Mouse (Mus musculus): ENCODE data around the gene Arhgef9. TPM values are rescaled to one million over a fixed set of nuclear protein-coding genes. Genes with fewer than 3 reads are reported as not detected.

Gene Arhgef9
- 20.8 and 25.0 TPM in 2 replicates for polyA plus RNA-seq (2015; fragmentation: Nextera tagmentation; extraction: Ambion mirVana)

DNA sequence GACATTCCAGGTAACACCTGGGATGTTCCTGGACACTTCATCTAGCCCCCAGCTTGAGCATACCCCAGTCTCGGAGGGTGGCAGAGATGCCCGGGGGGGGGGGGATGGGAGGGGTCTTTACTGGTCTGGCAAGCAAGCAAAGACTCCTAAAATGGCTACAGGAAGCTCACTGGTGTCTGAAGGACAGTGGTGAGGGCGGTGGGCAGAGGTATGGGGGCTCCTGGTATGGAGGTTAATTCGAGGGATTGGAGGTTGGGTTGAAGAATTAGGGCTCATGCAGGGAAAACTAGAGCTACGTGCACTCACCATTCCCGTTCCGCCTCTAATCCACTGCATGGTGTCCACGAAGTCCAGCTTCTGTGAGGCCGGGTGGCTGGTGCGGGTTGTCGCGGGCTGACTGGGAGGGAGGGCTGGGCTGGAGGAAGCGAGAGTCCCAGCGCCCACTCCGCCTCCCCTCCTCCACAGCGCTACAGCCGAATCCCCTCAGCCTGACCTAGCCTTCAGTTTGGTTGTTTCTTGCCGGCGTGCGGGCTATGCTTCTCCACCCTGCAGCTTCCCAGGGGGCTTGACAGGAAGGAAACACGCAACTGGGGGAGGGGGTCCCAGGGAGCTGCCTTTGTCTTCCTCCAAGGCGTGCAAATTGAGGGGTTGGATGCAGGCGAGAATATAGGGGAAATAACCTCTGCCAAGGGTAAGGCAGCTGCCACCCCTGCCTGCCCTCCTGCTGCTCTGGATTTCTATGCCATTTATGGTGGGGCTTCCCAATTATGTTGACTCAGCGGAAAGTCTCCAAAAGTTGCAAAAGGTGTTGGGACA is at the start of gene Arhgef9:
TSS of gene Arhgef9 (minus strand) at position 753 of the 816 bp plus-strand sequence.
- peak within 1 kb of the TSS; percentile 60 for H3K4me2 ChIP-seq
- no peak for ATAC-seq (ENCODE audit: insufficient number of reproducible peaks, insufficient read depth, low FRiP score, low TSS enrichment, low read depth)
- WGBS, result 29% methylated on average over 24 of the region's 24 CpGs
- peaks cover 19% of the 10 kb centered on the region for H3K27me3 ChIP-seq
- H3K9me3 ChIP-seq, result no peaks in the 10 kb centered on the region
- peak within 1 kb of the TSS; percentile 48 for H3K4me3 ChIP-seq
- H3K9ac ChIP-seq, result peak within 1 kb of the TSS; percentile 67
- no peaks in the 10 kb centered on the region for H3K36me3 ChIP-seq
- H3K4me1 ChIP-seq, result no peaks in the 10 kb centered on the region
- peak within 1 kb of the TSS; percentile 60 for H3K27ac ChIP-seq

- Histone ChIP-seq H3K4me3 (no peak overlapping the region), H3K4me1 (no peaks in the 10 kb centered on the region), H3K27me3 (no peaks in the 10 kb centered on the region), H3K27ac (no peak overlapping the region), H3K36me3 (no peaks in the 10 kb centered on the region), H3K9me3 (no peaks in the 10 kb centered on the region), H3K4me2 (no peak overlapping the region), H3K9ac (no peak overlapping the region)
- ATAC-seq (ENCODE audit: insufficient number of reproducible peaks, insufficient read depth, low FRiP score, low TSS enrichment, low read depth), result no peak
These were observed 42.2 kb upstream of the Arhgef9 start for GRCm38 (mm10) chrX:95238896-95239295.

DNA sequence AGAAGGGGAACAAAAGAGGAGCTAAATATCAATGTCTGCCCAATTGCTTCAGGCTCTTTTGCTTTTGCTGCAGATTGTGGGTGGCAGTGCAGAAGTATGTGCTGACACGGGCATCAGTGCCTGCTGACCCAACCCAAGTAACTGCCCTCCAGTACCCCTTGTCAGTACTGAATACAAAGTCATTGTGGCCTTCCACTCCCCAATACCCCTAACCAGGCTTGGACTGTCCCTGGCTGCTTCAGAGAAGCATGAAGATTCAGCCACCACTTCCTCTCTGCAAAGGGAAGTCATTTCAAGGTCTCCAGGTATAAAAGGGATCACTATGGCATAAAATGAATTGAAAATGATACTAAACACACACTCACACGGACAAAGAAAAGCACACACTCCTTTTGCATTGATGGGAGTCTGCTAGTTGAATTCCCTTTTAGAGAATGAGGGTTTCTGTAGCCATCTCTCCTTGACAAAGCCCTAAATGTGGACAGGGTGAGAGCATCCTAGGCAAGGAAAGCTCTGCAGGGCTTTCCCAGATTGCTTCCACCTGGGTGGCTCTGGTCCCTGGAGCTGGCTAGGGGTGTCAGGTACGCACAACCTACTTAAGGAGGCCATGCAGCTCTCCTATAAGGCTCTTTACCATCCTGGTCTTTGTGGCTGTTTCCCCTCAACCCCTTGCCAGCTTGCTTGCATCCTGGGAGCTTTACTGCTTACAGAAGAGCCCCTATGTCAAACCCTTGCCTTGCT is 1.1 kb downstream of the Arhgef9 start:
- peak overlapping the region; percentile 67 for H3K9ac ChIP-seq
- ATAC-seq (ENCODE audit: insufficient number of reproducible peaks, insufficient read depth, low FRiP score, low TSS enrichment, low read depth), result no peak
- H3K27me3 ChIP-seq, result peaks cover 19% of the 10 kb centered on the region
- no peaks in the 10 kb centered on the region for H3K4me1 ChIP-seq
- peak overlapping the region; percentile 55 for H3K27ac ChIP-seq
- WGBS, result 41% methylated on average over 3 of the region's 3 CpGs
- no peaks in the 10 kb centered on the region for H3K36me3 ChIP-seq
- peak overlapping the region; percentile 60 for H3K4me2 ChIP-seq
- H3K9me3 ChIP-seq, result no peaks in the 10 kb centered on the region
- H3K4me3 ChIP-seq, result peak overlapping the region; percentile 48

GRCm38 (mm10) chrX:95175978-95176377 is 20.7 kb downstream of the Arhgef9 start:
- ATAC-seq (ENCODE audit: insufficient number of reproducible peaks, insufficient read depth, low FRiP score, low TSS enrichment, low read depth), result no peak
- no peak overlapping the region for H3K4me2 ChIP-seq
- 17% methylated on average over 3 of the region's 3 CpGs for WGBS
- H3K27me3 ChIP-seq, result peaks cover 12% of the 10 kb centered on the region
- no peaks in the 10 kb centered on the region for H3K4me1 ChIP-seq
- H3K27ac ChIP-seq, result no peak overlapping the region
- H3K9me3 ChIP-seq, result no peaks in the 10 kb centered on the region
- H3K4me3 ChIP-seq, result no peak overlapping the region
- H3K9ac ChIP-seq, result no peak overlapping the region
- H3K36me3 ChIP-seq, result no peaks in the 10 kb centered on the region

- Histone ChIP-seq H3K27me3 (peaks cover 29% of the 10 kb centered on the region), H3K4me2 (peak overlapping the region; percentile 62), H3K4me3 (peak overlapping the region; percentile 50), H3K4me1 (no peaks in the 10 kb centered on the region), H3K9ac (peak overlapping the region; percentile 68), H3K9me3 (no peaks in the 10 kb centered on the region), H3K27ac (peak overlapping the region; percentile 78), H3K36me3 (no peaks in the 10 kb centered on the region)
- WGBS, result 18% methylated on average over 16 of the region's 16 CpGs
- ATAC-seq (ENCODE audit: insufficient number of reproducible peaks, insufficient read depth, low FRiP score, low TSS enrichment, low read depth), result peak; percentile 97
These were observed 30.3 kb downstream of the Arhgef9 start for GRCm38 (mm10) chrX:95166317-95166716.

GRCm38 (mm10) chrX:95165671-95166127 is 31.0 kb downstream of the Arhgef9 start:
- no peak for ATAC-seq (ENCODE audit: insufficient number of reproducible peaks, insufficient read depth, low FRiP score, low TSS enrichment, low read depth)
- no peaks in the 10 kb centered on the region for H3K4me1 ChIP-seq
- peak overlapping the region; percentile 62 for H3K4me2 ChIP-seq
- 24% methylated on average over 9 of the region's 9 CpGs for WGBS
- no peaks in the 10 kb centered on the region for H3K9me3 ChIP-seq
- peaks cover 25% of the 10 kb centered on the region for H3K27me3 ChIP-seq
- peak overlapping the region; percentile 68 for H3K9ac ChIP-seq
- H3K36me3 ChIP-seq, result no peaks in the 10 kb centered on the region
- H3K4me3 ChIP-seq, result peak overlapping the region; percentile 50
- peak overlapping the region; percentile 78 for H3K27ac ChIP-seq

DNA sequence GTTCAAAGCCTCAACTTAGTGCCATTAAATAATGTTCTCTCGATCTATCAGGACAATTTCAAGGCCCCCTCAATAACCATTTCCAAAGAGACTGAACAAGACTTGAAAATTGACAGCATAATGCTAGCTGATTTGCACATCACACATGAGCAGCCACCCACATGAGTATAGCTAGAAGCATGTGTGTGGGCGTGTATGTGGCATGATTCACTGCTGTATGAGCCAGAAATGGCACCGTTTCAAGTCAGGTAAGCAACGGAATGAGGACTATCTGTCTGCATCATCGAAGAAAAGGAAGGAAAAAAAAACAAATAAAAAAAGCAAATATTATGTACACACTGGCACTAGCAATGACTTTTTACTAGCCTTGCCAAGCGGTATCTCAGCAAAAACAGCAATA is 32.5 kb downstream of the Arhgef9 start:
- H3K9me3 ChIP-seq, result no peaks in the 10 kb centered on the region
- peak overlapping the region; percentile 18 for H3K4me2 ChIP-seq
- H3K27me3 ChIP-seq, result peaks cover 26% of the 10 kb centered on the region
- H3K9ac ChIP-seq, result no peak overlapping the region
- 71% methylated on average over 6 of the region's 6 CpGs for WGBS
- ATAC-seq (ENCODE audit: insufficient number of reproducible peaks, insufficient read depth, low FRiP score, low TSS enrichment, low read depth), result no peak
- no peaks in the 10 kb centered on the region for H3K4me1 ChIP-seq
- no peak overlapping the region for H3K4me3 ChIP-seq
- no peaks in the 10 kb centered on the region for H3K36me3 ChIP-seq
- H3K27ac ChIP-seq, result no peak overlapping the region

DNA sequence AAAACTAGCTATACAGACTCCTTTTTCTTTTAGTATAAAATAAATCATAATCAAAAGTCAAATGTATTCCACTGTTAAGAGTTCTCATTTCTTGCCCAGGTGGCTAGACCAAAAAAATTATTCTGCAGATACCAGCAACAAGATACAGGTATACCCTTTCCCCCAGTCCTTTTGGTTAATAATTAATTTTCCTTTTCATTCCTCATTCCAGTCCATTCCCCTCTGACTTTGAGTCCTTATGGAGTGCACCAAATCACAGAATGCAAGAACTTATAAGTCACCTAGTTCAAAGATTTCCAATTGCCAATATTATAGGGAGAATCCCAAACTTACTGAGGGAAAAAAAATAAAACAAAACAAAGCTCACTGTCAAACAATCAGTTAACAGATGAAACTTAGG is 33.2 kb downstream of the Arhgef9 start:
- no peak overlapping the region for H3K9ac ChIP-seq
- H3K27me3 ChIP-seq, result peaks cover 26% of the 10 kb centered on the region
- no peak overlapping the region for H3K4me3 ChIP-seq
- ATAC-seq (ENCODE audit: insufficient number of reproducible peaks, insufficient read depth, low FRiP score, low TSS enrichment, low read depth), result no peak
- H3K4me2 ChIP-seq, result no peak overlapping the region
- H3K36me3 ChIP-seq, result no peaks in the 10 kb centered on the region
- H3K9me3 ChIP-seq, result no peaks in the 10 kb centered on the region
- H3K27ac ChIP-seq, result no peak overlapping the region
- H3K4me1 ChIP-seq, result no peaks in the 10 kb centered on the region

- no peak overlapping the region for H3K27ac ChIP-seq
- H3K9me3 ChIP-seq, result no peaks in the 10 kb centered on the region
- H3K4me2 ChIP-seq, result no peak overlapping the region
- H3K4me3 ChIP-seq, result no peak overlapping the region
- H3K36me3 ChIP-seq, result no peaks in the 10 kb centered on the region
- no peak for ATAC-seq (ENCODE audit: insufficient number of reproducible peaks, insufficient read depth, low FRiP score, low TSS enrichment, low read depth)
- no peak overlapping the region for H3K9ac ChIP-seq
- H3K4me1 ChIP-seq, result no peaks in the 10 kb centered on the region
- WGBS, result 38% methylated on average over 9 of the region's 9 CpGs
- H3K27me3 ChIP-seq, result peaks cover 22% of the 10 kb centered on the region
These were observed 39.7 kb downstream of the Arhgef9 start for GRCm38 (mm10) chrX:95156833-95157386.

- no peak overlapping the region for H3K27ac ChIP-seq
- H3K36me3 ChIP-seq, result no peaks in the 10 kb centered on the region
- H3K9me3 ChIP-seq, result no peaks in the 10 kb centered on the region
- peaks cover 28% of the 10 kb centered on the region for H3K27me3 ChIP-seq
- no peak for ATAC-seq (ENCODE audit: insufficient number of reproducible peaks, insufficient read depth, low FRiP score, low TSS enrichment, low read depth)
- no peak overlapping the region for H3K4me3 ChIP-seq
- H3K9ac ChIP-seq, result no peak overlapping the region
- WGBS, result 88% methylated on average over 4 of the region's 4 CpGs
- no peak overlapping the region for H3K4me2 ChIP-seq
- H3K4me1 ChIP-seq, result no peaks in the 10 kb centered on the region
These were observed 58.0 kb downstream of the Arhgef9 start for GRCm38 (mm10) chrX:95138636-95139035.

GRCm38 (mm10) chrX:95133502-95133901 is 63.2 kb downstream of the Arhgef9 start:
- ATAC-seq (ENCODE audit: insufficient number of reproducible peaks, insufficient read depth, low FRiP score, low TSS enrichment, low read depth), result no peak

More at GRCm38 (mm10) chrX:95133502-95133901, 63.2 kb downstream of the Arhgef9 start:
- no peaks in the 10 kb centered on the region for H3K9me3 ChIP-seq
- no peak overlapping the region for H3K4me3 ChIP-seq
- no peak overlapping the region for H3K4me2 ChIP-seq
- no peak overlapping the region for H3K27ac ChIP-seq
- WGBS, result 85% methylated on average over 5 of the region's 5 CpGs
- H3K27me3 ChIP-seq, result peaks cover 17% of the 10 kb centered on the region
- H3K4me1 ChIP-seq, result no peaks in the 10 kb centered on the region
- H3K36me3 ChIP-seq, result no peaks in the 10 kb centered on the region
- no peak overlapping the region for H3K9ac ChIP-seq

Data from embryonic facial prominence, embryonic 13.5 days (tissue).